Mouse (Mus musculus): ENCODE measurements at regions not wholly inside any gene's neighbourhood (a gene's known extent, or its start where the extent isn't known, plus 50 kb on each side); places are given as distances from the start of the nearest gene placed in this dataset.
"Not testable (repeated sequence)": the region's sequence is repeated elsewhere in the genome, so short reads cannot be mapped to it uniquely, and the experiment has no call there.

- TF ChIP-seq EP300 (IDR thresholded peaks at IDR 0.05; ENCODE audit: insufficient read depth, low read depth, low read length) = no peak
- Histone ChIP-seq H3K4me1 (ENCODE audit: control insufficient read depth, insufficient read depth, low read length) (no peaks in the 10 kb centered on the region), H3K36me3 (ENCODE audit: control insufficient read depth, insufficient read depth, low read length, poor library complexity, severe bottlenecking) (no peaks in the 10 kb centered on the region), H3K27ac (ENCODE audit: insufficient read depth, low read length) (no peak overlapping the region), H3K4me3 (ENCODE audit: low read depth, low read length) (no peak overlapping the region), H3K27me3 (ENCODE audit: control insufficient read depth, insufficient read depth, low read length, poor library complexity, severe bottlenecking) (no peaks in the 10 kb centered on the region), H3K9me3 (replicated peaks; ENCODE audit: control insufficient read depth, insufficient read depth, low read length, poor library complexity, severe bottlenecking) (no peaks in the 10 kb centered on the region), H3K9ac (ENCODE audit: low read depth, poor library complexity, severe bottlenecking) (no peak overlapping the region)
Observed at GRCm38 (mm10) chr14:114485781-114486180, 606.2 kb upstream of the Gpc5 start.

- H3K9me3 ChIP-seq (replicated peaks; ENCODE audit: control insufficient read depth, insufficient read depth, low read length, poor library complexity, severe bottlenecking); H3K27ac ChIP-seq (ENCODE audit: insufficient read depth, low read length); H3K27me3 ChIP-seq (ENCODE audit: control insufficient read depth, insufficient read depth, low read length, poor library complexity, severe bottlenecking); H3K36me3 ChIP-seq (ENCODE audit: control insufficient read depth, insufficient read depth, low read length, poor library complexity, severe bottlenecking); H3K9ac ChIP-seq (ENCODE audit: low read depth, poor library complexity, severe bottlenecking); H3K4me3 ChIP-seq (ENCODE audit: low read depth, low read length); H3K4me1 ChIP-seq (ENCODE audit: control insufficient read depth, insufficient read depth, low read length): not testable (repeated sequence)
Observed at GRCm38 (mm10) chr14:114493371-114493770, 598.6 kb upstream of the Gpc5 start.

- Histone ChIP-seq H3K36me3 (ENCODE audit: control insufficient read depth, insufficient read depth, low read length, poor library complexity, severe bottlenecking) (no peaks in the 10 kb centered on the region), H3K27ac (ENCODE audit: insufficient read depth, low read length) (no peak overlapping the region), H3K27me3 (ENCODE audit: control insufficient read depth, insufficient read depth, low read length, poor library complexity, severe bottlenecking) (no peaks in the 10 kb centered on the region), H3K9ac (ENCODE audit: low read depth, poor library complexity, severe bottlenecking) (no peak overlapping the region), H3K4me3 (ENCODE audit: low read depth, low read length) (no peak overlapping the region), H3K9me3 (replicated peaks; ENCODE audit: control insufficient read depth, insufficient read depth, low read length, poor library complexity, severe bottlenecking) (peaks cover 7% of the 10 kb centered on the region; the same call in 1 of the 2 replicates), H3K4me1 (ENCODE audit: control insufficient read depth, insufficient read depth, low read length) (no peaks in the 10 kb centered on the region)
- TF ChIP-seq POLR2A (IDR thresholded peaks at IDR 0.05; ENCODE audit: insufficient read depth, low read length) = no peak
- no peak for TF ChIP-seq EP300 (IDR thresholded peaks at IDR 0.05; ENCODE audit: insufficient read depth, low read depth, low read length)
- TF ChIP-seq CTCF (IDR thresholded peaks at IDR 0.05; ENCODE audit: low read depth, low read length) = no peak
Observed at GRCm38 (mm10) chr14:114504976-114505375, 587.0 kb upstream of the Gpc5 start.

DNA sequence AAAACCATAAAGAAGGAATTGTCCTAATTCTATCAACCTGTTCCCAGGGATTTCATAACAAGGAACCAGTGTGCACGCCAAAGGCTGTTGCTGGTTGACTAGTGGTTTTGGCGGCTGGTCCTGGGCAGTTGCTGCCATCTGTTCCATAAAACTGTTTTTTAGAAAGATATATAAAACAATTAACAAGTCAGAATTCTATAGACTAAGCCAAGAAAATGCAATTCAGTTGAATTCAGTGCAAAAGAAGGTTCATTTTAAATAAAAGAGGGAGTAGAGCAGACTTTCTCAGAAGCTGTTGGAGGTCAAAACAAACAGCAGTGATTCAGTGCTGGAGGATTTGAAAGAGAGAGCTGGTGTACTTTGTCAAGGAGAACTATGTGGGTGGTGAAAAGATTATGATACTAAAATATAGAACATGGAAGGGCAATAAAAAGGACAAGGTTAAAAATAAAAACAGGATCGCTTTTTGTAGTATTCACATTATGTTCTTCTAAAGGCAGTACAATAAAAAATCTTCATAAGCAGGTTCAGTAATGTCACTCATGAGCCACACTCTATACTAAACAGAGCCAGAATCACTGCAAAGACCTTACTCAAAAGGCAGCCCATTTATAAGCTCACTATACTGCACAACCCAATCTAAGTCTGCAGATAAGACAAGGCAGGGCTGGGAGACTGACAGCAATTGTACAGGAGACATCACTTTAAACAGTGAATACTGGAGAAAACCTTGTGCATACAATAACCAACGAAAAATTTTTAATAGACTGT is 543.9 kb upstream of the Gpc5 start:
- H3K36me3 ChIP-seq (ENCODE audit: control insufficient read depth, insufficient read depth, low read length, poor library complexity, severe bottlenecking) = no peaks in the 10 kb centered on the region
- no peaks in the 10 kb centered on the region for H3K27me3 ChIP-seq (ENCODE audit: control insufficient read depth, insufficient read depth, low read length, poor library complexity, severe bottlenecking)
- H3K27ac ChIP-seq (ENCODE audit: insufficient read depth, low read length) = no peak overlapping the region
- H3K4me3 ChIP-seq (ENCODE audit: low read depth, low read length) = no peak overlapping the region
- no peaks in the 10 kb centered on the region for H3K9me3 ChIP-seq (replicated peaks; ENCODE audit: control insufficient read depth, insufficient read depth, low read length, poor library complexity, severe bottlenecking)
- TF ChIP-seq EP300 (IDR thresholded peaks at IDR 0.05; ENCODE audit: insufficient read depth, low read depth, low read length) = no peak
- TF ChIP-seq POLR2A (IDR thresholded peaks at IDR 0.05; ENCODE audit: insufficient read depth, low read length) = no peak
- no peak for TF ChIP-seq CTCF (IDR thresholded peaks at IDR 0.05; ENCODE audit: low read depth, low read length)
- H3K4me1 ChIP-seq (ENCODE audit: control insufficient read depth, insufficient read depth, low read length) = no peaks in the 10 kb centered on the region
- H3K9ac ChIP-seq (ENCODE audit: low read depth, poor library complexity, severe bottlenecking) = no peak overlapping the region

DNA sequence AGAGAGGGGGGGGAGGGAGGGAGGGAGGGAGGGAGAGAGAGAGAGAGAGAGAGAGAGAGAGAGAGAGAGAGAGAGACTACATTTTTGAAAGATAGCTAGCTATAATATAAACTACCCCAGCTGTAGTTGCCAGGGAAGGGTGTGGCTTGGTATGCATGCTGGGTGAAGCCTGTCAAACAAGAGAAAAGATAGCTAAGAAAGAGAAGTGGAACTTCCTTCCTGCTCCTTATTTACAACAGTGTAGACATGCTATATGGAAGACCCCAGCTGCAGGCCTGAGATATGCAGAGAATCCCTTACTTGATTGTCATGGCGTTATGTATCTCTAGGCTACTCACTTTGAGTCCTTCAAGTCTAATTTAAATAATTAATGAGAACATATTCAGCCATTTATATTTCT is 542.9 kb upstream of the Gpc5 start:
- Histone ChIP-seq H3K36me3 (ENCODE audit: control insufficient read depth, insufficient read depth, low read length, poor library complexity, severe bottlenecking) (no peaks in the 10 kb centered on the region), H3K9me3 (replicated peaks; ENCODE audit: control insufficient read depth, insufficient read depth, low read length, poor library complexity, severe bottlenecking) (no peaks in the 10 kb centered on the region), H3K27ac (ENCODE audit: insufficient read depth, low read length) (no peak overlapping the region), H3K4me3 (ENCODE audit: low read depth, low read length) (no peak overlapping the region), H3K4me1 (ENCODE audit: control insufficient read depth, insufficient read depth, low read length) (no peaks in the 10 kb centered on the region), H3K27me3 (ENCODE audit: control insufficient read depth, insufficient read depth, low read length, poor library complexity, severe bottlenecking) (no peaks in the 10 kb centered on the region), H3K9ac (ENCODE audit: low read depth, poor library complexity, severe bottlenecking) (no peak overlapping the region)
- TF ChIP-seq CTCF (IDR thresholded peaks at IDR 0.05; ENCODE audit: low read depth, low read length) (no peak), EP300 (IDR thresholded peaks at IDR 0.05; ENCODE audit: insufficient read depth, low read depth, low read length) (no peak), POLR2A (IDR thresholded peaks at IDR 0.05; ENCODE audit: insufficient read depth, low read length) (no peak)

DNA sequence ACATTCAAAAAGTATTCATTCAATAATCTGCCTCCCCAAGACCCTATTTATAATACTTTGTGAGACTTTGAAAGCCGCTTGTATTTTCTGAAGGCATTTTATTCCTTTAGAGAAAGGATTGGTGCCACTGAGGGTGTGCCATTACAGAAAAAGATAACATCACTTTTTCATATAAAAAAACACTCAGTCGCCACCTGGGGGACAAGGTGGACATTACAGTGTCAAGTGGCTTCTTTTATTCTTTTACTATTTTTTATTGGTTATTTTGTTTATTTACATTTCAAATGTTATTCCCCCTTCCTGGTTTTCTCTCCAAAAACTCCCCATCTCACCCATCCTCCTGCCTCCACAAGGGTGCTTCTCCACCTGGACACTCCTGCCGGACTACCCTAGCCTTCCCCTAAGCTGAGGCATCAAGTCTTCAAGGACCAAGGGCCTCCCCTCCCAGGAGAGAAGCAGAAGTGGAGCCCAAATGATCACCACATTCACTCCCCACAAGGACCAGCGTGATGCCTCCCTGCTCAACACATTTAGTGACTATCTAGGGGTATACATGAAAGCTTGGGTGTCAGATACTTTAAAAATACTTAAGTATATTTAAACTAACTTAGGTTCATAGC is 525.5 kb upstream of the Gpc5 start:
- Histone ChIP-seq H3K4me1 (ENCODE audit: control insufficient read depth, insufficient read depth, low read length) (no peaks in the 10 kb centered on the region), H3K27ac (ENCODE audit: insufficient read depth, low read length) (no peak overlapping the region), H3K9ac (ENCODE audit: low read depth, poor library complexity, severe bottlenecking) (no peak overlapping the region), H3K4me3 (ENCODE audit: low read depth, low read length) (no peak overlapping the region), H3K36me3 (ENCODE audit: control insufficient read depth, insufficient read depth, low read length, poor library complexity, severe bottlenecking) (no peaks in the 10 kb centered on the region), H3K27me3 (ENCODE audit: control insufficient read depth, insufficient read depth, low read length, poor library complexity, severe bottlenecking) (no peaks in the 10 kb centered on the region), H3K9me3 (replicated peaks; ENCODE audit: control insufficient read depth, insufficient read depth, low read length, poor library complexity, severe bottlenecking) (no peaks in the 10 kb centered on the region)
- TF ChIP-seq EP300 (IDR thresholded peaks at IDR 0.05; ENCODE audit: insufficient read depth, low read depth, low read length) (no peak), POLR2A (IDR thresholded peaks at IDR 0.05; ENCODE audit: insufficient read depth, low read length) (no peak), CTCF (IDR thresholded peaks at IDR 0.05; ENCODE audit: low read depth, low read length) (no peak)
